Mouse (Mus musculus) limb, embryonic 13.5 days (tissue): ENCODE data around the gene BC030867. TPM values are rescaled to one million over a fixed set of nuclear protein-coding genes. Genes with fewer than 3 reads are reported as not detected.

Experiments
- ATAC-seq: fragments of 200-750 bp; cut with Nextera tagmentation; 2 replicates; pipeline ENCODE4 v1.8.0; 2017; ENCODE audit warnings: low read depth, moderate number of reproducible peaks, moderate TSS enrichment; ENCODE audit not compliant: low FRiP score
- H3K27ac ChIP-seq: fragments of 300-500 bp; sonication (generic); 2 replicates; pipeline ENCODE4 v1.5.1; 2015; ENCODE audit warnings: inconsistent platforms, mild to moderate bottlenecking, moderate library complexity
- H3K27me3 ChIP-seq: fragments of 300-500 bp; sonication (generic); 2 replicates; pipeline ENCODE4 v1.6.1; 2015; ENCODE audit warnings: mild to moderate bottlenecking, inconsistent platforms
- H3K36me3 ChIP-seq: fragments of 300-500 bp; sonication (generic); 2 replicates; pipeline ENCODE4 v1.6.1; 2015; ENCODE audit warnings: inconsistent platforms, mild to moderate bottlenecking, moderate library complexity
- H3K4me1 ChIP-seq: fragments of 300-500 bp; sonication (generic); 2 replicates; pipeline ENCODE4 v1.6.1; 2015; ENCODE audit warnings: inconsistent platforms
- H3K4me2 ChIP-seq: fragments of 300-500 bp; sonication (generic); replicated peaks from 2 replicates; pipeline ENCODE4 v1.6.1; 2015; ENCODE audit warnings: inconsistent platforms, mild to moderate bottlenecking, moderate library complexity
- H3K4me3 ChIP-seq: fragments of 300-500 bp; sonication (generic); 2 replicates; pipeline ENCODE4 v1.5.1; 2015; ENCODE audit warnings: moderate library complexity, mild to moderate bottlenecking, inconsistent platforms
- H3K9ac ChIP-seq: fragments of 300-500 bp; sonication (generic); 2 replicates; pipeline ENCODE4 v1.6.1; 2015; ENCODE audit warnings: mild to moderate bottlenecking, inconsistent platforms
- H3K9me3 ChIP-seq: fragments of 300-500 bp; sonication (generic); 2 replicates; pipeline ENCODE4 v1.6.1; 2016; ENCODE audit warnings: inconsistent platforms
- WGBS: fragments of 180-500 bp; shearing (Covaris S2); methylation state at CpG from one replicate; pipeline ENCODE4 v1.1.7; 2015; 5-methylcytosine and 5-hydroxymethylcytosine counted together
- polyA plus RNA-seq: library from polyadenylated mRNA; unstranded; fragments of >200 nt; fragmentation: Nextera tagmentation; extraction: Ambion mirVana; gene quantifications from 2 replicates; pipeline ENCODE4 v1.2.1, GENCODE M21; 2015

BC030867 gene
- polyA plus RNA-seq, 1 experiment from 2014 or later, result 16.1 TPM

DNA sequence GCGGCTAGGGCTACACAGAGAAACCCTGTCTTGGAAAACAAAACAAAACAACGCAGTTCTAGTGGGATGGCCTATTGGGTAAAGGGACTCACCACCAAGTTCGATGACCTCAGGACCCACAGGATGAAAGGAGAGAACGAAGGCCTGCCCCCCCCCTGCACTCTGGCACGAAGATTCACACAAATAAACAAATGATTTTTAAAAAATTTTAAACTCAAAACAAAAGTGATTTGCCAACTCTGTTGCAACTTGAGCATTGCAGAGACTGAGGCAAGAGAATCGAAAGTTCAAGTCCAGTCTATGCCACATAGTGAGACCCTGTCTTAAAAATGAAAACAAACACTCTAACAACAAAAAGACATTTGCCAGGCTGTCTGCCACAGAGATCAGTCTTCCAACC is 8.0 kb upstream of the BC030867 start:
- Histone ChIP-seq H3K4me1 (peaks cover 14% of the 10 kb centered on the region), H3K27ac (no peak overlapping the region), H3K4me2 (no peak overlapping the region), H3K27me3 (peaks cover 3% of the 10 kb centered on the region), H3K9me3 (no peaks in the 10 kb centered on the region), H3K36me3 (no peaks in the 10 kb centered on the region), H3K9ac (no peak overlapping the region), H3K4me3 (no peak overlapping the region)
- ATAC-seq, result no peak
- WGBS, result 93% methylated on average over 6 of the region's 6 CpGs

- WGBS, result 82% methylated on average over 5 of the region's 5 CpGs
- no peaks in the 10 kb centered on the region for H3K36me3 ChIP-seq
- no peak overlapping the region for H3K4me2 ChIP-seq
- no peaks in the 10 kb centered on the region for H3K9me3 ChIP-seq
- no peak overlapping the region for H3K27ac ChIP-seq
- H3K4me1 ChIP-seq, result peaks cover 16% of the 10 kb centered on the region
- H3K4me3 ChIP-seq, result no peak overlapping the region
- no peak overlapping the region for H3K9ac ChIP-seq
- peaks cover 3% of the 10 kb centered on the region for H3K27me3 ChIP-seq
- ATAC-seq, result no peak
Measured at GRCm38 (mm10) chr11:102241246-102241645, 7.4 kb upstream of the BC030867 start.

GRCm38 (mm10) chr11:102241874-102242273 is 6.8 kb upstream of the BC030867 start:
- ATAC-seq, result no peak
- peaks cover 18% of the 10 kb centered on the region for H3K4me1 ChIP-seq
- H3K9me3 ChIP-seq, result no peaks in the 10 kb centered on the region
- no peak overlapping the region for H3K9ac ChIP-seq
- no peak overlapping the region for H3K4me3 ChIP-seq
- no peak overlapping the region for H3K4me2 ChIP-seq
- WGBS, result 51% methylated on average over 5 of the region's 5 CpGs
- no peaks in the 10 kb centered on the region for H3K36me3 ChIP-seq
- H3K27me3 ChIP-seq, result peaks cover 3% of the 10 kb centered on the region
- no peak overlapping the region for H3K27ac ChIP-seq

DNA sequence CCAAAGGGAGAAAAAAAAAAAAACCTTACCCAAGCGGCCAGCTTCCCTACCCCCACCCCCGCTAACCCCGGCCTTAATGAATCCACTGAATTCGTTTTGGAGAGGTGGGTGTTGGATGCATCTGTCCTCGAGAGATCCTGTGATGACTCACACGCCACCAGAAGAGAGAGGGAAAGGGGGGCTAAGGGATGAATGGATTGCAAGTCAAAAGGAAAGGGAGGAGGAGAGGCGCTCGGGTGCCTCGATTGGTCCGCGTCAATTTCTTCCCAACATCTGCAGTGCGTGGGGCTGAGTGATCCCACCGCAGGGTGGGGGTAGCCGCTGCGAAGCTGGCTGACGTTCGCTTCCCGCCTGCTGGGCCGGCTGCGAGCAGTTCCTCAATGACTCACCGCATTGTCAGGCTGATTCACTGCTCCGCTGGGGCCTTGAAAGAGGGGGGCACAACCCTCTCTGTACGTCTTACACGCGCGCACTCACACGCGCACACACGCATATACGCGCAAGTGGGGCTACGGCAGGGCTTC is 3.7 kb upstream of the BC030867 start:
- ATAC-seq, result peak; percentile 68
- Histone ChIP-seq H3K9me3 (no peaks in the 10 kb centered on the region), H3K36me3 (no peaks in the 10 kb centered on the region), H3K4me3 (peak overlapping the region; percentile 42), H3K9ac (peak overlapping the region; percentile 68), H3K27ac (peak overlapping the region; percentile 28; the same call in 1 of the 2 replicates), H3K4me2 (peak overlapping the region; percentile 79), H3K27me3 (peaks cover 3% of the 10 kb centered on the region), H3K4me1 (peaks cover 29% of the 10 kb centered on the region)
- under 1% methylated on average over 32 of the region's 32 CpGs for WGBS

GRCm38 (mm10) chr11:102245581-102246272 is 3.0 kb upstream of the BC030867 start:
- H3K4me3 ChIP-seq, result peak overlapping the region; percentile 42
- H3K4me1 ChIP-seq, result peaks cover 29% of the 10 kb centered on the region
- peaks cover 2% of the 10 kb centered on the region; the same call in 1 of the 2 replicates for H3K36me3 ChIP-seq
- peaks cover 3% of the 10 kb centered on the region for H3K27me3 ChIP-seq
- no peak for ATAC-seq
- peak overlapping the region; percentile 79 for H3K4me2 ChIP-seq
- peak overlapping the region; percentile 68 for H3K9ac ChIP-seq
- H3K27ac ChIP-seq, result 0 out of 2 replicates have a peak overlapping the region, but pooled peaks have one; percentile 28
- WGBS, result 47% methylated on average over 14 of the region's 14 CpGs
- H3K9me3 ChIP-seq, result no peaks in the 10 kb centered on the region

DNA sequence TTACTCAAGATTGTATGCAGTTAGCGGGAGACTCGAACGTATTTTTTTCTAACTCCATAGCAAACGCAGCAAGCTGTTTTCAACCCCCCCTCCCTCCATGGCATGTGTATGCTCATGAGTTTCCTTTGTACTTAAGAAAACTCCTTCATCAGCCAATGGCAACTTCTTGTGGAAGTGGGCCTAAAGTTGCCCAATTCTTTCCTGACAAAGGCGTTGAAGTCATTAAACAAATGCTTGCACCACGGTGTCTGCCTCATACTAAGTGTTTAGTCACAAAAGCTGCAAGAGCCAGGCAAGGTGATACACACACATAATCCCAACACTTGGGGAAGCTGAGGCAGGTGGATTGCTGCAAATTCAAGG is 2.4 kb upstream of the BC030867 start:
- Histone ChIP-seq H3K4me2 (no peak overlapping the region), H3K9ac (no peak overlapping the region), H3K4me3 (no peak overlapping the region), H3K9me3 (no peaks in the 10 kb centered on the region), H3K27me3 (peaks cover 3% of the 10 kb centered on the region), H3K36me3 (peaks cover 8% of the 10 kb centered on the region), H3K4me1 (peaks cover 29% of the 10 kb centered on the region), H3K27ac (no peak overlapping the region)
- WGBS, result 77% methylated on average over 6 of the region's 6 CpGs
- ATAC-seq, result no peak

DNA sequence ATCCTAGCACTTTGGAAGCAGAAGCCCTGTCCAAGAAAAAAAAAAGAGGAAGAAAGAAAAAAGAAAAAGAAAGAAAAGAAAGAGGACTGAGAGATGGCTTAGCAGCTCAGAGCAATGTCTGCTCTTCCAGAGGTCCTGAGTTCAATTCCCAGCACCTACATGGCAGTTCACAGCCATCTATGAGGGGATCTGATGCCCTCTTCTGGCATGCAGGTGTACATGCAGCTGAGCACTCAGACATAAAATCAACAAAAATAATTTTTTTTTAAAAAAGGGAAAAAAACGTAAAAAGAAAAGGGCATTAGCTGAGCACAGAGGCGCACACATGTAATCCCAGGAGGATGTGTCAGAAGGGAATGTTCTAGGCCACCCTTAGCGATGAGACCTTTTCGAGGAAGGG is 1.8 kb upstream of the BC030867 start:
- Histone ChIP-seq H3K27me3 (peaks cover 3% of the 10 kb centered on the region), H3K9ac (no peak overlapping the region), H3K4me2 (no peak overlapping the region), H3K4me1 (peaks cover 29% of the 10 kb centered on the region), H3K36me3 (peaks cover 13% of the 10 kb centered on the region), H3K27ac (no peak overlapping the region), H3K4me3 (no peak overlapping the region), H3K9me3 (no peaks in the 10 kb centered on the region)
- no peak for ATAC-seq
- WGBS, result 85% methylated on average over 4 of the region's 4 CpGs

DNA sequence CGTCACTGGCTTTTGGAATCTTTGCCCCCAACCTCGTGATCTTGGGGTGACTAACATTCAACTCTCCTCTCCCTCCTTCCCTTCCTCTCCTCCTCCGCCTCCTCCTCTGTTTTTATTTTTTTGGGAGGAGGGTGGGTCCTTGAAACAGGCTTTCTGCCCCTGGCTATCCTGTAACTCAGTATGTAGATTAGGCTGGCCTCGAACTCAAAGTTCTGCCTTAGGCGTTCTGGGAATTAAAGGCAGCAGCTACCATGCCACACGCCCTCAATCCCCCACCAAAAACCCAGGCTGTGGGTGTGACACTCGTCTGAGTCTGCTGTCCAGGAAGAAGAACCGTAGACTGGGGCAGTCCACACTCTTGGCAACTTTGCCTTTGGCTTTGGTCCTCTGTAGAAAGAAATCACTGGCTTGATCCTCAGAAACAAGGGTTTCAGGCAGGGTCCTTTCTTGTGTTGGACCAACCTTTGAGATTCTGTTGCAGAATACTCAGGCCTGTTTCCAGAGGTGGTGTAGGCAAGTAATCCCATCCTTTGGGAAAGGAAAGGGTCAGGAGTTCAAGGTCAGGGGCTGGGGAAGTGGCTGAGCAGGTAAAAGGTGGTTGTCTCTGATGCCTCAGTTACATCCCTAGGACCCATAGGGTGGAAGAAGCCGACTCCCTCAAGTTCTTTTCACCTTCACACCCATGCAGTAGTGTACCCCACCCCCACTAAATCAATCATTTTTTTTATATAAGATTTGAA is 839 bp downstream of the BC030867 start:
- Histone ChIP-seq H3K9ac (peak overlapping the region; percentile 79), H3K4me3 (peak overlapping the region; percentile 73), H3K27me3 (peaks cover 1% of the 10 kb centered on the region), H3K9me3 (no peaks in the 10 kb centered on the region), H3K27ac (no peak overlapping the region), H3K4me2 (peak overlapping the region; percentile 93), H3K36me3 (peaks cover 22% of the 10 kb centered on the region), H3K4me1 (peaks cover 26% of the 10 kb centered on the region)
- WGBS, result 11% methylated on average over 9 of the region's 9 CpGs
- no peak for ATAC-seq

GRCm38 (mm10) chr11:102257514-102257913 is 8.8 kb downstream of the BC030867 start:
- Histone ChIP-seq H3K36me3 (peaks cover 60% of the 10 kb centered on the region), H3K9me3 (no peaks in the 10 kb centered on the region), H3K27ac (peak overlapping the region; percentile 52; the same call in 1 of the 2 replicates), H3K4me1 (peaks cover 18% of the 10 kb centered on the region), H3K4me3 (no peak overlapping the region), H3K4me2 (peak overlapping the region; percentile 11), H3K27me3 (no peaks in the 10 kb centered on the region), H3K9ac (peak overlapping the region; percentile 43; the same call in 1 of the 2 replicates)
- peak; percentile 57; the same call in 1 of the 2 replicates for ATAC-seq
- 29% methylated on average over 9 of the region's 9 CpGs for WGBS

- H3K4me1 ChIP-seq, result peaks cover 18% of the 10 kb centered on the region
- no peak overlapping the region for H3K4me2 ChIP-seq
- peaks cover 62% of the 10 kb centered on the region for H3K36me3 ChIP-seq
- ATAC-seq, result no peak
- H3K9me3 ChIP-seq, result no peaks in the 10 kb centered on the region
- H3K4me3 ChIP-seq, result no peak overlapping the region
- 71% methylated on average over 6 of the region's 6 CpGs for WGBS
- no peak overlapping the region for H3K9ac ChIP-seq
- no peak overlapping the region for H3K27ac ChIP-seq
- no peaks in the 10 kb centered on the region for H3K27me3 ChIP-seq
Measured at GRCm38 (mm10) chr11:102258095-102258494, 9.4 kb downstream of the BC030867 start.

DNA sequence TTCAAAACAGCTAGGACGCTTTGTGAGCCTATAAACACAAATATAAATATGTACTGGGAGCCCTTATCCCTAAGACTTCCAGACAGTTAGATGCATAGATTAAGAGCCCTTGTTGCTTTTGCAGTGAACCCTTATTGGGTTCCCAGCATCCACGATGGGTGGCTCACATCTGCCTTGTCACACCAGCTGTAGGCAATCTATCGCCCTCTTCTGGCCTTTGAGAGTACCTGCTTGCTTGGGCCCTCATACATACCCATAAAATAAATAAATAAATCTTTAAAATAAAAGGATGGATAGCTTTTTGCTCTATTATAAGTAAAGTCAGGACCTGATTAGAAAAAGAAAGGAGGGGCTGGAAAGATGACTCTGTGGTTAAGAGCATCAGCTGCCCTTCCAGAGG is 9.8 kb downstream of the BC030867 start:
- no peak overlapping the region for H3K4me3 ChIP-seq
- peaks cover 66% of the 10 kb centered on the region for H3K36me3 ChIP-seq
- no peaks in the 10 kb centered on the region for H3K9me3 ChIP-seq
- H3K9ac ChIP-seq, result no peak overlapping the region
- ATAC-seq, result no peak
- H3K27ac ChIP-seq, result no peak overlapping the region
- H3K4me1 ChIP-seq, result peaks cover 18% of the 10 kb centered on the region
- H3K4me2 ChIP-seq, result no peak overlapping the region
- WGBS, result 86% methylated on average over 3 of the region's 3 CpGs
- no peaks in the 10 kb centered on the region for H3K27me3 ChIP-seq

DNA sequence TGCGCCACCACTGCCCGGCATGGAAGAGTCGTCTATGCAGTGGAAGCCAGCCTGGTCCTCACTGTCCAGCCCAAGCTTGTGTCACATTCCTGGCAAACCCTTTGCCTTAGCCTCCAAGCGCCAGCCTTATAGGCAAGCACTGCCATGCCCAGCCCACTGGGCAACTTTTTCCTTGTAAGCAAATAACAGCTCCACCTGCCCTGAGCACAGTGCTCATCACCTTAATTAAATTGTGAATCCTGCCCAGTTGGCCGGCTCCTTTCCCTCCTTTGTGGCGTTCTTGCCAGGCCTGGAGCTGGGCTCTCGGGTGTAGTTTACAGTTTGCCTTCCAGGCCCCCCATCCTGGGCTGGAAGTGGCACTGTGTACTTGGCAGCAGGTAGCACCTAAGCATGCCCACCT is 14.5 kb downstream of the BC030867 start:
- Histone ChIP-seq H3K9ac (no peak overlapping the region), H3K27ac (no peak overlapping the region), H3K36me3 (peaks cover 53% of the 10 kb centered on the region), H3K4me1 (peaks cover 11% of the 10 kb centered on the region), H3K4me2 (no peak overlapping the region), H3K27me3 (no peaks in the 10 kb centered on the region), H3K9me3 (no peaks in the 10 kb centered on the region), H3K4me3 (no peak overlapping the region)
- WGBS, result 94% methylated on average over 7 of the region's 7 CpGs
- ATAC-seq, result no peak
